Mouse (Mus musculus) heart, postnatal 0 days (tissue): ENCODE measurements around the gene Zswim3.

ENCODE experiments used
- CTCF ChIP-seq: IDR thresholded peaks from 2 replicates; pipeline ENCODE4 v1.5.1; 2016; ENCODE audit warnings: antibody characterized with exemption, control low read depth, low read depth
- EP300 ChIP-seq: IDR thresholded peaks from 2 replicates; pipeline ENCODE4 v1.6.1; 2016; ENCODE audit warnings: antibody characterized with exemption, low read depth

DNA sequence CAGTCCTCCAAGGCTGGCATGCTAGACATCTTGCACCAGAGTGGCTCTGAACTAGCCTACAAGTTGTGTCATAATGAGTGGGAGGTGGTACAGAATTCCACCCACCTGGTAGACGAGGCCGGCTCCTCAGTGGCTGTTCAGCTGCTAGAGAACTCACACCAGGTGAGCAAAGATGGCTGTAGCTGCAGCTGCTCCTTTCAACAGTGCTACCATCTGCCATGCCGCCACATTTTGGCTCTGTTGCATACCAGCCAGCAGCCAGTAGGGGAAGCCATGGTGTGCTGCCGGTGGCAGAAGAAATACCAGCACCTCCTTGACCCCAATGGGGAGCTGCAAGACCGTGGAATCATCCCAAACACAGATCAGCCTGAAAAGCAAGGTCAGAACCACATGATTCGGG, 16.2 kb downstream of the Zswim3 start:
- TF ChIP-seq CTCF (no peak), EP300 (no peak)
